Mouse (Mus musculus) testis, adult 2 months (tissue): ENCODE results near the gene Ap1ar.

Source experiments
- CTCF ChIP-seq: fragments of 200-500 bp; IDR thresholded peaks from 2 replicates; pipeline ENCODE4 v1.5.1; 2012; ENCODE audit warnings: low read depth, mild to moderate bottlenecking, inconsistent platforms, low read length, moderate library complexity; ENCODE audit not compliant: control insufficient read depth, insufficient read depth, insufficient replicate concordance
- POLR2A ChIP-seq: fragments of 200-500 bp; IDR thresholded peaks from 2 replicates; pipeline ENCODE4 v1.6.1; 2012; ENCODE audit warnings: low read depth, mild to moderate bottlenecking, inconsistent platforms, low read length, moderate library complexity; ENCODE audit not compliant: control insufficient read depth

DNA sequence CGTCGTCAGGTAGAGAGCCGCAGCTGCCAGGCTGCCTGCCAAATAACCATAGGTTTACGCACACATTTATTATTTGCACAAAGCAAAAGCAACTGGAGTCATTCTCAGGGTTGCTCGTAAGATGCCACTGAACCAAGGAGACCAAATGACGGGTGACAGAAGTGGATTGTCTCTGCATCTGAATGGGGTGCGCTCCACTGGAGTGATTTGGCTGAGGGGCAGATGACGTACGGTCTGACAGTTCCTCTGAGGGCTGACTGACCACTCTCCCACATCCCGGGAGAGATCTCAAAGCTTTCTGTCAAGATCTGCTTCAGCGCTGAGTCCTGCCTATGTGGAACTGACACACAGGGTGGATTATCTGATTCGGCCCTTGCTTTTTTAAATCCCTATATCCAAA, 32.3 kb downstream of the Ap1ar start:
- TF ChIP-seq CTCF (no peak), POLR2A (no peak)
